Mouse (Mus musculus): ENCODE results near the gene Bbs12. TPM values are rescaled to one million over a fixed set of nuclear protein-coding genes. Genes with fewer than 3 reads are reported as not detected.
A peak's percentile ranks its signal among the peaks of the same experiment; 100 is the strongest.

Gene Bbs12
- polyA plus RNA-seq, 1 experiment from 2014 or later = 8.0 TPM

GRCm38 (mm10) chr3:37366381-37367053 lies 54.2 kb downstream of the Bbs12 start:
- 54% methylated on average over 4 of the region's 4 CpGs for WGBS
- DNase-seq (ENCODE audit: low spot score) (no peak), ATAC-seq (replicated peaks; ENCODE audit: low FRiP score, low read depth) (no peak)
- H3K4me3 ChIP-seq (replicated peaks; ENCODE audit: low read depth, low read length) = no peak overlapping the region
- TF ChIP-seq CTCF (IDR thresholded peaks at IDR 0.05; ENCODE audit: low read depth) = no peak
- H3K27ac ChIP-seq = no peak overlapping the region
- no peak overlapping the region for H3K4me2 ChIP-seq (ENCODE audit: low read length)
- no peaks in the 10 kb centered on the region for H3K36me3 ChIP-seq (ENCODE audit: insufficient read depth, low read length)
- no peaks in the 10 kb centered on the region for H3K4me1 ChIP-seq (replicated peaks; ENCODE audit: insufficient read depth, low read length)
- H3K9ac ChIP-seq (ENCODE audit: low read depth, low read length) = no peak overlapping the region
- H3K27me3 ChIP-seq (ENCODE audit: insufficient read depth, low read length) = no peaks in the 10 kb centered on the region
- H3K9me3 ChIP-seq (replicated peaks; ENCODE audit: low read length) = no peaks in the 10 kb centered on the region

- no peak for TF ChIP-seq CTCF (IDR thresholded peaks at IDR 0.05; ENCODE audit: low read depth)
- H3K36me3 ChIP-seq (ENCODE audit: insufficient read depth, low read length) = no peaks in the 10 kb centered on the region
- H3K4me2 ChIP-seq (ENCODE audit: low read length) = no peak overlapping the region
- no peaks in the 10 kb centered on the region for H3K9me3 ChIP-seq (replicated peaks; ENCODE audit: low read length)
- H3K4me3 ChIP-seq (replicated peaks; ENCODE audit: low read depth, low read length) = no peak overlapping the region
- no peaks in the 10 kb centered on the region for H3K4me1 ChIP-seq (replicated peaks; ENCODE audit: insufficient read depth, low read length)
- DNase-seq (ENCODE audit: low spot score) (peak; percentile 46), ATAC-seq (replicated peaks; ENCODE audit: low FRiP score, low read depth) (no peak)
- no peaks in the 10 kb centered on the region for H3K27me3 ChIP-seq (ENCODE audit: insufficient read depth, low read length)
- no peak overlapping the region for H3K27ac ChIP-seq
- H3K9ac ChIP-seq (ENCODE audit: low read depth, low read length) = no peak overlapping the region
- 23% methylated on average over 4 of the region's 4 CpGs for WGBS
Measured at GRCm38 (mm10) chr3:37370407-37370806, 58.1 kb downstream of the Bbs12 start.

Other genes with a start within 250 kb of the Bbs12 start
- 0.11 and 0.31 TPM in 2 replicates for gene Adad1, start 249.0 kb upstream of the Bbs12 start, polyA plus RNA-seq (2015; fragmentation: Nextera tagmentation; extraction: Ambion mirVana)
- gene Il2, start 186.6 kb upstream of the Bbs12 start, polyA plus RNA-seq (2015; fragmentation: Nextera tagmentation; extraction: Ambion mirVana) = 0.46 and 0.61 TPM in 2 replicates
- gene Il21, start 79.9 kb upstream of the Bbs12 start, polyA plus RNA-seq (2015; fragmentation: Nextera tagmentation; extraction: Ambion mirVana) = not detected in 2 replicates
- gene Cetn4, start 154 bp downstream of the Bbs12 start, polyA plus RNA-seq (2015; fragmentation: Nextera tagmentation; extraction: Ambion mirVana) = 3.7 and 4.1 TPM in 2 replicates
- gene Fgf2, start 35.8 kb downstream of the Bbs12 start, polyA plus RNA-seq (2015; fragmentation: Nextera tagmentation; extraction: Ambion mirVana) = 1.3 and 1.6 TPM in 2 replicates
- gene Spata5, start 107.3 kb downstream of the Bbs12 start, polyA plus RNA-seq (2015; fragmentation: Nextera tagmentation; extraction: Ambion mirVana) = 39.5 and 44.8 TPM in 2 replicates
- 13.3 and 18.2 TPM in 2 replicates for gene Nudt6, start 107.7 kb downstream of the Bbs12 start, polyA plus RNA-seq (2015; fragmentation: Nextera tagmentation; extraction: Ambion mirVana)

Measured in kidney, postnatal 0 days (tissue).